Mouse (Mus musculus) liver, embryonic 15.5 days (tissue): ENCODE measurements around the gene Lrrc58. TPM values are rescaled to one million over a fixed set of nuclear protein-coding genes. Genes with fewer than 3 reads are reported as not detected.

Experiments used
- ATAC-seq: fragments of 200-750 bp; cut with Nextera tagmentation; 2 replicates; pipeline ENCODE4 v1.8.0; 2017; ENCODE audit warnings: moderate number of reproducible peaks, mild to moderate bottlenecking, moderate library complexity; ENCODE audit not compliant: insufficient read depth
- H3K27ac ChIP-seq: fragments of 300-500 bp; sonication (generic); replicated peaks from 2 replicates; pipeline ENCODE4 v1.5.1; 2015; ENCODE audit warnings: mild to moderate bottlenecking, inconsistent platforms
- H3K27me3 ChIP-seq: fragments of 300-500 bp; sonication (generic); 2 replicates; pipeline ENCODE4 v1.6.1; 2015; ENCODE audit warnings: mild to moderate bottlenecking, inconsistent platforms
- H3K36me3 ChIP-seq: fragments of 300-500 bp; sonication (generic); replicated peaks from 2 replicates; pipeline ENCODE4 v1.6.1; 2015; ENCODE audit warnings: moderate library complexity, mild to moderate bottlenecking, inconsistent platforms
- H3K4me1 ChIP-seq: fragments of 300-500 bp; sonication (generic); replicated peaks from 2 replicates; pipeline ENCODE4 v1.6.1; 2015; ENCODE audit warnings: inconsistent platforms
- H3K4me2 ChIP-seq: fragments of 300-500 bp; sonication (generic); 2 replicates; pipeline ENCODE4 v1.6.1; 2015; ENCODE audit warnings: moderate library complexity, mild to moderate bottlenecking, inconsistent platforms
- H3K4me3 ChIP-seq: fragments of 300-500 bp; sonication (generic); replicated peaks from 2 replicates; pipeline ENCODE4 v1.5.1; 2015; ENCODE audit warnings: mild to moderate bottlenecking, inconsistent platforms
- H3K9ac ChIP-seq: fragments of 300-500 bp; sonication (generic); 2 replicates; pipeline ENCODE4 v1.6.1; 2015; ENCODE audit warnings: moderate library complexity, mild to moderate bottlenecking, inconsistent platforms
- H3K9me3 ChIP-seq: fragments of 300-500 bp; sonication (generic); replicated peaks from 2 replicates; pipeline ENCODE4 v1.6.1; 2016; ENCODE audit warnings: inconsistent platforms
- WGBS: fragments of 180-500 bp; shearing (Covaris S2); methylation state at CpG from one replicate; pipeline ENCODE4 v1.1.7; 2015; ENCODE audit warnings: mixed read lengths; ENCODE audit not compliant: insufficient replicate concordance; 5-methylcytosine and 5-hydroxymethylcytosine counted together
- polyA plus RNA-seq: library from polyadenylated mRNA; unstranded; fragments of >200 nt; fragmentation: Nextera tagmentation; extraction: Ambion mirVana; gene quantifications from 2 replicates; pipeline ENCODE4 v1.2.1, GENCODE M21; 2015

The Lrrc58 gene
- polyA plus RNA-seq, 1 experiment from 2014 or later, result 12.0 TPM

DNA sequence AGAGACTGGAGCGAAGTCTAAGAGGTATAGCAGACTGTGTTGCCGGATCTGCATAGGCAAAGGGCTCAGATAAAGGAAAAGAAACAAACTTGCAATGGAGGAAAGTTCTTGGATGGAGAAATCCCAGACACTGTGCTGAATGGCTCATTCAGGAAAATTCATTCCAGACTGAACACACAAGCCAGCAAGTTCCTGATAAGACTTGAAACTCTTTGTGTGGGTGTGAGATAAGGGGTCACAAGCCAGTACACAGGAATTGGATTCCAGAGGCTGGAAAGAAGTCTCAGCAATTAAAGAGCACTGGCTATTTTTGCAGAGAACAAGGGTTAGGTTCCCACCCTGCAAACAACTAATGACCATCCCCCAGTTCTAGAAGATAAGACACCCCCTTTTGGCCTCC, 25.8 kb downstream of the Lrrc58 start:
- 0 out of 2 replicates have a peak, but pooled peaks have one; percentile 34 for ATAC-seq
- Histone ChIP-seq H3K4me3 (no peak overlapping the region), H3K9ac (no peak overlapping the region), H3K9me3 (no peaks in the 10 kb centered on the region), H3K4me1 (peaks cover 7% of the 10 kb centered on the region; the same call in 1 of the 2 replicates), H3K36me3 (no peaks in the 10 kb centered on the region), H3K27ac (no peak overlapping the region), H3K27me3 (no peaks in the 10 kb centered on the region), H3K4me2 (no peak overlapping the region)
- WGBS, result 50% methylated on average over 2 of the region's 2 CpGs

DNA sequence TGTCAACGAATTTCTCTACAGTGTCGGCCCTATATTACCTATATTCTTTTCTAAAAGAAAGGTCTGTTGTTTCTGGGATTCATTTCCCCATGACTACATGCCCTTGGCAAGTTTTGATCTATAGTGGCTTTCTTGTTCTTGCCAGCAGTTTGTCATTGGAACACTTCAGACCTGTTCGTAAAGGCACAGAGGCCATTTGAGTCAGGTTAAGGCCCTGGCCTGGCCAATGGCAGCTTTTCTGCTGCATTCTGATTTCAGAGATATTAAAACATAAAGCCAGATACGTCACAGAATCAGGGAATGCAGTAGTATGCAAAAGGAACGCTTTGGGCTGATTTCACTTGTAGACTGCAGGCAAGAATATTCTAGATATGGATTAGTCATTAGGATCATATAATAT, 30.6 kb downstream of the Lrrc58 start:
- Histone ChIP-seq H3K36me3 (no peaks in the 10 kb centered on the region), H3K9me3 (no peaks in the 10 kb centered on the region), H3K27me3 (no peaks in the 10 kb centered on the region), H3K4me3 (no peak overlapping the region), H3K9ac (no peak overlapping the region), H3K27ac (no peak overlapping the region), H3K4me1 (peaks cover 5% of the 10 kb centered on the region; the same call in 1 of the 2 replicates), H3K4me2 (no peak overlapping the region)
- WGBS, result 67% methylated on average over 5 of the region's 5 CpGs
- no peak for ATAC-seq

DNA sequence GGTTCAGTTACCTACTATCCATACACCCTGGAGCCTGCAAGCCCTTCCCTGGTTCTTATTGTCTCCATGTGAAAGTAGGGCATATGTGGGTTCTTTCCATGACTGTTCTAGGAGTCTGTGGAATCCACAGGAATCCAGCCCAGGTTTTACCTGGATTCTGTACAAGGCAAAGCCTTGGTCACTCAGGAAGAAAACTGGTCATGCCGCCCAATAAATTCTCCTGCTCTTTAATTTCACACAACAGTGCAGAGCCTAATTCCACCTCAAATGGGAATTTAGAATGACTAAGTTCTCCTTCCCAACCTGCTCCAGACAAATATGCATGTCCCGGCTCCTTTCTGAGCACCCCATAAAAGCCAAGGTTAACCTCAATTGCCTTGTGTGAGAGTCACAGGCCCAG, 31.2 kb downstream of the Lrrc58 start:
- H3K4me3 ChIP-seq, result no peak overlapping the region
- no peaks in the 10 kb centered on the region for H3K9me3 ChIP-seq
- no peaks in the 10 kb centered on the region for H3K27me3 ChIP-seq
- no peak overlapping the region for H3K4me2 ChIP-seq
- no peak for ATAC-seq
- WGBS, result 69% methylated on average over 2 of the region's 2 CpGs
- peaks cover 5% of the 10 kb centered on the region; the same call in 1 of the 2 replicates for H3K4me1 ChIP-seq
- no peak overlapping the region for H3K27ac ChIP-seq
- H3K36me3 ChIP-seq, result no peaks in the 10 kb centered on the region
- no peak overlapping the region for H3K9ac ChIP-seq

DNA sequence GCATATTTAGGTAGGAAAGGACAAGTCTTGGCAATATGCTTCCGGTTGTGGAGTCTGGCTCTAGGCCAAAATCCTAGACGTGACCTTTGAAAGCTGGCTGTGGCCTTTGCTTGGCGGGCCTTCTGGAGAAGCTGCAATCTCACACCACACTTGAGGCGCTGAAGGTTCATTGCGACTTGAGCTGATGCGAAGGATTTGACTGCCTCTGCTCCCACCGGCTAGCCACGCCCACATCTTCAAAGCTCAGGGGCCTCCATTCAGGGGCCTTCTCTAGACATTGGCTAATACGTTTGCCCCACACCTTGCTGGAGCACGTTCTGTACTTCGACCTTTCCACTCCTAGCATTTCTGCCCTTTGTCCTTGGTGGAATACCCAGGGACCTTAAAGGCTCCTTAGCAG, 33.1 kb downstream of the Lrrc58 start:
- Histone ChIP-seq H3K4me2 (no peak overlapping the region), H3K9me3 (no peaks in the 10 kb centered on the region), H3K36me3 (no peaks in the 10 kb centered on the region), H3K9ac (no peak overlapping the region), H3K4me1 (no peaks in the 10 kb centered on the region), H3K4me3 (no peak overlapping the region), H3K27ac (no peak overlapping the region), H3K27me3 (no peaks in the 10 kb centered on the region)
- 50% methylated on average over 11 of the region's 11 CpGs for WGBS
- no peak for ATAC-seq

DNA sequence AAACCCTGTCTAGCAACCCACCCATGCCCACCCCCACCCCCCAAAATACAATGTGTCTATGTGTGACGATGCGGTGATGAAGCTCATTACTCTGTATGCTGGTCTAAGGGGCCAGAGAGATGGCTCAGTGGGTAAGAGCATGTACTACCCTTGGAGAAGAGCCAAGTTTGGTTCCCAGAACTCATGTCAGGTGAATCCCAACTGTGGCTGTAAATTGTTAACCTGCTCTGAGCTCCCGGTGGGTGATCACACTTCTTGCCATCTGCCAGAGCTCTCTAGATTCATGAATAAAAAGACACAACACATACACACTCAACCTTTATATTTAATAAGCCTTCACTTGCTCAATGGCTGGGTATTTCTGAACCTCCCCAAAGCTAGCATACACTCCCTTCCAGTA, 38.3 kb downstream of the Lrrc58 start:
- H3K36me3 ChIP-seq, result no peaks in the 10 kb centered on the region
- H3K9me3 ChIP-seq, result no peaks in the 10 kb centered on the region
- H3K27me3 ChIP-seq, result no peaks in the 10 kb centered on the region
- no peak for ATAC-seq
- 81% methylated on average over 3 of the region's 3 CpGs for WGBS
- H3K4me3 ChIP-seq, result no peak overlapping the region
- H3K4me1 ChIP-seq, result no peaks in the 10 kb centered on the region
- no peak overlapping the region for H3K27ac ChIP-seq
- no peak overlapping the region for H3K9ac ChIP-seq
- H3K4me2 ChIP-seq, result no peak overlapping the region

DNA sequence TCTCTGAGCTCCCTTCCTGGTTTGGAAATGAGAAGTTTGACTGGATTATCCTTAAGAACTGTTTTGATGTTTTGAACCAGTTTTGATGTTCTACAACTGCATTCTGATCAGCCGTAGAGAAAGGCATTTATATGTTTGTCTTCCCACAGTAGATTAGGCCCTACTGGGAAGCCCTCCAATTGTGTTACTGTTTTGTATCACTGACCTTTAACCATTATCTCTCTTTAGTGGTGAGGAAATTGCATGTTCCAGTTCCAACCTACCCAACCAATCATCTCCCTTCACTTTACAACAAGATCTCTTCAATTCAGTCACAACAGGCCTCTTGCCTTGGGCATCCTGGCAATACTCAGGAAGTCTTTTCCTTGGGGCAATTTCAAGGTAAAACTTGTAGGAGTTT, 42.9 kb downstream of the Lrrc58 start:
- Histone ChIP-seq H3K4me1 (no peaks in the 10 kb centered on the region), H3K9ac (no peak overlapping the region), H3K36me3 (no peaks in the 10 kb centered on the region), H3K4me2 (no peak overlapping the region), H3K4me3 (no peak overlapping the region), H3K27me3 (peaks cover 20% of the 10 kb centered on the region), H3K9me3 (no peaks in the 10 kb centered on the region), H3K27ac (no peak overlapping the region)
- no peak for ATAC-seq
- WGBS, result 62% methylated on average over 1 of the region's 1 CpGs

DNA sequence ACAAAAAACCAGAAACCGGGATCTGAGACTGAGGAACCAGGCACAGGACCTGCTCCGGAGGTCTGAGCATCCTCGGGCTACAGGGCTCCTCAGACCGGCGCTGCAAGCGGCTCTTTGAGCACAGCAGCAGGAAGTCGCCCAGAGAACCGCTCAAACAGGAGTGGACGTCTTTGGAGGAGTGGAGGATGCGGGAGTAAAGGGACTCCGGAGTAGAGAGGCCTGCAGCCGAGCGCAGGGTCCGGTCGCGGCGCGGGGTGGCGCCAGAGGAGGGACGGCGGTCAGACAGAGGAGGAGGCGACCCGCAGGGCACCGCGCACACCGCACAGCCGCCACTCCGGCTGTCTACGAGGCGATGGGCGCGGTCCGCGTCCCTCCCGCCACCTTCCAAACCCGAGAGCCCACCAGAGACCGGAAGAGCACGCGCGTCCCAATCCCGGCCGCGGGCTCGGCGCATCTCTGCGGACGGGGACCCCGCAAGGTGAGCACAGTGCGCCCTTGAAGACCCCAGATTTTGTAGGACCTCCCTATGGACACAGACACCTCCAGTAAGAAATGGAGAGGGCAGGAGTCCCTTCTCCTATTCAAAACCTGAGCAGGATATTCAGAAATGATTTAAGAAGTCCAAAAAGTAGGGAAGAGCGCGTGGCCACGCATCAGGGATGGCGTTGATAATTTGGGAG, 48.1 kb downstream of the Lrrc58 start, which contains the start of gene Gpr156:
Gene Gpr156, plus strand, starts transcription at position 359 of the 680 bp plus-strand sequence.
- Histone ChIP-seq H3K27ac (no peak within 1 kb of the TSS), H3K27me3 (peaks cover 38% of the 10 kb centered on the region), H3K9ac (no peak within 1 kb of the TSS), H3K4me3 (peak within 1 kb of the TSS; percentile 31), H3K4me1 (no peaks in the 10 kb centered on the region), H3K36me3 (no peaks in the 10 kb centered on the region), H3K4me2 (peak within 1 kb of the TSS; percentile 59), H3K9me3 (no peaks in the 10 kb centered on the region)
- ATAC-seq, result no peak
- 3% methylated on average over 53 of the region's 53 CpGs for whole genome bisulfite sequencing

DNA sequence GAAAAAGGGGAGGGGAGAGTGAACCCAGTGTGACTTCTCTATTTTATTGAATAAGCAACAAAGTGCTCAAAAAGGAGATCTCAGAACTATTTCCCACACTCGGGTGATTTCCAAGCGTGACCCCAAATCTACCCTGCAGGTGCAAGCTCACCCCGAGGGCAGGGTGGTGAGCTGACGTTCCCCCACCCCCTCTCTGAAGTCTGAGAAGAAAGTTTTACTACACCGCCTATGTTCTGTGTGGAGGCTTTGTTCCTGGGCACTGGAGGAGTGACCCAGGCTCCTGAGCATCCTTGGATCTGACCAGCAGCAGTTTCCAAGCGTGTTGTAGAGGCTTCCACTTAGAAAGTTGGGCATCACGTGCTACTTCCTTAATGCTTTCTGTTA, 48.6 kb downstream of the Lrrc58 start:
- no peaks in the 10 kb centered on the region for H3K9me3 ChIP-seq
- H3K36me3 ChIP-seq, result no peaks in the 10 kb centered on the region
- H3K4me3 ChIP-seq, result no peak overlapping the region
- H3K27ac ChIP-seq, result no peak overlapping the region
- no peaks in the 10 kb centered on the region for H3K4me1 ChIP-seq
- no peak for ATAC-seq
- 28% methylated on average over 7 of the region's 7 CpGs for WGBS
- H3K27me3 ChIP-seq, result peaks cover 38% of the 10 kb centered on the region
- peak overlapping the region; percentile 59; the same call in 1 of the 2 replicates for H3K4me2 ChIP-seq
- H3K9ac ChIP-seq, result no peak overlapping the region

DNA sequence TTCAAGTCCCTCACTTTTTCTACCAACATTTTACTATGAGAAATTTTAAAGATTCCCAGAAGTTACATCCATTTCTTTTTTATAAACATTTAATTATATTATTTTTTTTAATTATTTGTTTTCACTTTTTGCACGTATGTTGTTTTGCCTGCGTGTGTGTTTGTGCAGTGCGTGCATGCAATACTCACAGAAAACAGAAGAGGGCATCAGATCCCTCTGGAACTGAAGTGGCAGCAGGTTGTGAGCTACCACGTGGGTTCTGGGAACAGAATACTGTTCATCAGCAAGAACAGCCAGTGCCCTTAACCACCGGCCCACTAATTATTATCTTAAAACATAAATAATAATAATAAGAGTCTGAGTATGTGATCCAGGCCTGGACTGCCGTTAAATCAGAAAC, 50.8 kb downstream of the Lrrc58 start:
- H3K4me2 ChIP-seq, result no peak overlapping the region
- H3K27me3 ChIP-seq, result peaks cover 38% of the 10 kb centered on the region
- no peak overlapping the region for H3K4me3 ChIP-seq
- H3K9me3 ChIP-seq, result no peaks in the 10 kb centered on the region
- no peak for ATAC-seq
- no peaks in the 10 kb centered on the region for H3K36me3 ChIP-seq
- H3K27ac ChIP-seq, result no peak overlapping the region
- H3K9ac ChIP-seq, result no peak overlapping the region
- H3K4me1 ChIP-seq, result no peaks in the 10 kb centered on the region
- whole genome bisulfite sequencing, result 76% methylated on average over 6 of the region's 6 CpGs

DNA sequence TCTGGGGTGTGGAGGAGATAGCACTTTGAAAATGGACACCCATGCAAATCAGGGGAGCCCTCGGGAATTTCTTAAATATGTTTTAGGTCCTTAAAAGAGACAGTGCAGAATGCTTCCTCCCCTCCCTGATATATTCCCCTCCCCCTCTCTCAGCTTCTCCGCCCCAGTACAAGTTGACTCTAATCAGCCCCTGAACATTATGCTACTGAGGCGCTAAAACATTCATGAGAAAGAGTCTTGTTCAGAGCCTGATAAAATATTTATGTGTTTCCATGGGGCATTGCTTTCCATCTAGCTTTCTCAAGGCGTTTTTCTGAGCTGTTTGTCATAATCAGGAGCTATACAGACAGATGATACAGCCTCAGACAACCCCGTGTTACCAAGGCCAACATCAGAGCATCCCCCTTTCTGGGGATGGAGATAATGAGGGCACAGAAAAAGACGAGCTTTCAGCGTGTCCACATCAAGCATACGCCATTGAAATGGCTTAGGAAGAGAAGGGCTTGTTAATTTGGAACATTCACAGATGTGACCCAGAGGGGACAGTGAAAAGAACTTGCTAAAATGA, 52.7 kb downstream of the Lrrc58 start:
- Histone ChIP-seq H3K27me3 (peaks cover 19% of the 10 kb centered on the region), H3K27ac (no peak overlapping the region), H3K9ac (no peak overlapping the region), H3K9me3 (no peaks in the 10 kb centered on the region), H3K36me3 (no peaks in the 10 kb centered on the region), H3K4me2 (no peak overlapping the region), H3K4me3 (no peak overlapping the region), H3K4me1 (no peaks in the 10 kb centered on the region)
- no peak for ATAC-seq
- WGBS, result 44% methylated on average over 8 of the region's 8 CpGs

DNA sequence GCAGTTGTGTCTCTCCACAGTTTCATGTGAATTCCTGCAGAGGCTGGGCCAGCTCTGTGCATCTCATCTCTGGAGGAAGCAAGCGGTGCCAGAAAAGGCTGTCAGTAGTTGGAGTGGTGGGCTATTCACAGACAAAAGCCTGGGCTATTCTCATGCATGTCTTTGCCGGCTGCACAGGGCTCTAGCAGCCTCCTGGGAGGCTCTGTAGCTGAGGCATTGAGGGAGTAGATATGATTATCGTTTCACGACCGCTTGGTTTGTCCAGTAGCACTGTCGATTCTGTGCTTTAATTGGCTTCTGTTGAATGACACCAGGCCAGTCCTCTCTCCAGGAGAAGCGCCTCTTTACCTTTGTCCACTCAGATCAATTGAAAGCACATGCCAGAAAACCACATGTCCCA, 57.9 kb downstream of the Lrrc58 start:
- Histone ChIP-seq H3K4me3 (no peak overlapping the region), H3K9ac (no peak overlapping the region), H3K9me3 (no peaks in the 10 kb centered on the region), H3K4me2 (no peak overlapping the region), H3K27ac (no peak overlapping the region), H3K27me3 (no peaks in the 10 kb centered on the region), H3K36me3 (no peaks in the 10 kb centered on the region), H3K4me1 (no peaks in the 10 kb centered on the region)
- WGBS, result 45% methylated on average over 7 of the region's 7 CpGs
- no peak for ATAC-seq

DNA sequence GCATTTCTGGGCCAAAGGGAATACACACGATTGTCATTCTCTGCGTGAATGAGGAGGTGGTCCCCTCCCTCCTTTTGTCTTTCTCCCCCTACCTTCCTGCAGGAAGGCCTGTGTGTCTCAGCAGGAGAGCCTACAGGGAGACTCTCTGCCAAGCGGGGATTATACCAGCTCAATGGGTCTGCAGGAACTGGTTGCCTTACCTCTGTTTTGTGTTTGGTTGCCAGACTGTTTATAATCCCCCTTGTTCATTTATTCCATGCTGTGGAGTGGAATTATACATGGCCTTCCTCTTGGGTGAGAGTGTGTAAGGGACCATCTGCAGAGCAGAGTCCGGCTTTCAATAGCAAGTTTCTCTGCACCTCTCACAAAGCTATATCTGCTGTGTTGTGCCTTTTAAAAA, 58.9 kb downstream of the Lrrc58 start:
- ATAC-seq, result no peak
- Histone ChIP-seq H3K4me2 (no peak overlapping the region), H3K9me3 (no peaks in the 10 kb centered on the region), H3K4me1 (no peaks in the 10 kb centered on the region), H3K36me3 (no peaks in the 10 kb centered on the region), H3K27me3 (no peaks in the 10 kb centered on the region), H3K9ac (no peak overlapping the region), H3K4me3 (no peak overlapping the region), H3K27ac (no peak overlapping the region)
- WGBS, result 49% methylated on average over 4 of the region's 4 CpGs
